Mouse (Mus musculus): ENCODE measurements around the gene Mllt1. TPM values are rescaled to one million over a fixed set of nuclear protein-coding genes. Genes with fewer than 3 reads are reported as not detected.

The Mllt1 gene
- polyA plus RNA-seq, 1 experiment, result 43.2 TPM

DNA sequence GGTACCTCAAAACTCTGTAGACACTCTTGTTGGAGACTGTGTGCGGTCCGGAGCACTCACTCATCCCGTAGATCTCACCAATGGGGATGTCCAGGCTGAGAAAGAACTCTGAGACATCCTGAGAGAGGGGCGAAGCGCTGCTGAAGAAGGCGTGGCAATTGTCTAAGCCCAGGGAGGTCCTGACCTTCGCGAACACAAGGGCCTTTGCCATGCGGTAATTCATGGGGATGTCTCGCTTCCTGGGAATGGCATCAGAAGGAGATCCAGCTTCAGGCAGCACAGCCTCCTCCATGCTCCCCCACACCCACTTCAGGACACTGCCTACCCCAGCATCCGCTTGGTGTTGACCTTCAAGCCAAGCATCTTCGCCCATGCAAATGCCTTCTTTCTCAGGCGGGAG, 85.5 kb downstream of the Mllt1 start:
- peaks cover 58% of the 10 kb centered on the region for H3K27me3 ChIP-seq (replicated peaks)
- no peaks in the 10 kb centered on the region for H3K36me3 ChIP-seq (replicated peaks; ENCODE audit: low read length)
- no peak for TF ChIP-seq GATA1 (IDR thresholded peaks at IDR 0.05; ENCODE audit: borderline replicate concordance, low read length)
- TF ChIP-seq FLI1 (IDR thresholded peaks at IDR 0.05; ENCODE audit: low read length), result no peak
- no peaks in the 10 kb centered on the region for H3K9me3 ChIP-seq
- H3K4me1 ChIP-seq, result peaks cover 12% of the 10 kb centered on the region
- H3K4me3 ChIP-seq (replicated peaks), result no peak overlapping the region

DNA sequence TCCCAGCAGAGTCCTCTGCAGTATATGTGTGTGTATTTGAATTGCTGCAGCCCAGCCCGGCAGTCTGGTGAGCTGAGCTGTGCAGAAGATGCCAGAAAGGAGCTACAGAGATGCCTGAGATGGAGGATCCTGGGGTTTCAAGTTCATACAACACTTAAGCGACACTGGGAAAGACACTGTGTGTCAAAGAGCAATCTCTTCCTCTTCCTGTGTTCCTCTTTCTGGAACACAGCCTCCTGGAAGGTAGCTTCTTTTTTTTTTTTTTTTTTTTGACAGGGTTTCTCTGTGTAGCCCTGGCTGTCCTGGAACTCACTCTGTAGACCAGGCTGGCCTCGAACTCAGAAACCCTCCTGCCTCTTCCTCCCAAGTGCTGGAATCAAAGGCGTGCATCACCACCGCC, 86.4 kb downstream of the Mllt1 start:
- H3K27me3 ChIP-seq (replicated peaks), result peaks cover 60% of the 10 kb centered on the region
- TF ChIP-seq GATA1 (IDR thresholded peaks at IDR 0.05; ENCODE audit: borderline replicate concordance, low read length) (no peak), FLI1 (IDR thresholded peaks at IDR 0.05; ENCODE audit: low read length) (no peak)
- H3K4me1 ChIP-seq, result peaks cover 16% of the 10 kb centered on the region
- H3K4me3 ChIP-seq (replicated peaks), result no peak overlapping the region
- H3K36me3 ChIP-seq (replicated peaks; ENCODE audit: low read length), result no peaks in the 10 kb centered on the region
- H3K9me3 ChIP-seq, result no peaks in the 10 kb centered on the region

DNA sequence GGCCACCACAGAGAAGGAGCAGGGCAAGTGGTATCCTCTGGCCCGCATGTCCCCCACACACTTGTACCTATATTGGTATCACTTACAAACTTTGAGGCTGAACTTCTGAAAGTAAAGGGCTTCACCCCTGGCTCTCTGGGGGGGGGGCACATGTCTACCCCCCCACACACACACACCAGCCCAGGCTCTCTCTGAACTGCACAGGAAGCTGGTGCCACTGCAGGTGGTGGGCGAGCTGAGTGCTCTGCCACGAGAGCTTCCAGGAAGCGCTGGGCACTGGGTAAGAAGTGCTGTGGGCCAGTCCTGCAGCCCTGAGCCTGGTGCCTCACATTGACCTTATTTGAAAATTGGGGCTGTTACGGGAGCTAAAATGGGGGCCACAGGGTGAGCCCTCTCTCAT, 91.5 kb downstream of the Mllt1 start:
- H3K4me3 ChIP-seq (replicated peaks), result no peak overlapping the region
- no peaks in the 10 kb centered on the region for H3K9me3 ChIP-seq
- TF ChIP-seq GATA1 (IDR thresholded peaks at IDR 0.05; ENCODE audit: borderline replicate concordance, low read length) (no peak), FLI1 (IDR thresholded peaks at IDR 0.05; ENCODE audit: low read length) (no peak)
- no peaks in the 10 kb centered on the region for H3K36me3 ChIP-seq (replicated peaks; ENCODE audit: low read length)
- peaks cover 23% of the 10 kb centered on the region for H3K4me1 ChIP-seq
- H3K27me3 ChIP-seq (replicated peaks), result peaks cover 64% of the 10 kb centered on the region

Other genes with a start within 250 kb of the Mllt1 start
- gene Ndufa11, start 217.6 kb downstream of the Mllt1 start, polyA plus RNA-seq (2012; ENCODE audit: insufficient read depth, low replicate concordance), result 76.9 and 392 TPM in 2 replicates
- gene Vmac, start 217.4 kb downstream of the Mllt1 start, polyA plus RNA-seq (2012; ENCODE audit: insufficient read depth, low replicate concordance), result 7.9 and 14.9 TPM in 2 replicates
- 2.0 TPM in 1 of 2 replicates, not detected in the other for gene Nrtn, start 177.9 kb downstream of the Mllt1 start, polyA plus RNA-seq (2012; ENCODE audit: insufficient read depth, low replicate concordance)
- 29.8 and 33.0 TPM in 2 replicates for gene Dus3l, start 170.7 kb downstream of the Mllt1 start, polyA plus RNA-seq (2012; ENCODE audit: insufficient read depth, low replicate concordance)
- 2.8 and 12.2 TPM in 2 replicates for gene Prr22, start 165.2 kb downstream of the Mllt1 start, polyA plus RNA-seq (2012; ENCODE audit: insufficient read depth, low replicate concordance)
- 0.51 and 1.4 TPM in 2 replicates for gene Rfx2, start 104.4 kb downstream of the Mllt1 start, polyA plus RNA-seq (2012; ENCODE audit: insufficient read depth, low replicate concordance)
- gene Acsbg2, start 61.0 kb downstream of the Mllt1 start, polyA plus RNA-seq (2012; ENCODE audit: insufficient read depth, low replicate concordance), result not detected in 2 replicates
- 0.36 TPM in 1 of 2 replicates, not detected in the other for gene 1700061G19Rik, start 59.9 kb downstream of the Mllt1 start, polyA plus RNA-seq (2012; ENCODE audit: insufficient read depth, low replicate concordance)
- gene Acer1, start 46.7 kb upstream of the Mllt1 start, polyA plus RNA-seq (2012; ENCODE audit: insufficient read depth, low replicate concordance), result not detected in 2 replicates
- 177 and 234 TPM in 2 replicates for gene Clpp, start 54.9 kb upstream of the Mllt1 start, polyA plus RNA-seq (2012; ENCODE audit: insufficient read depth, low replicate concordance)
- gene Alkbh7, start 61.9 kb upstream of the Mllt1 start, polyA plus RNA-seq (2012; ENCODE audit: insufficient read depth, low replicate concordance), result 20.4 and 32.6 TPM in 2 replicates
- gene Pspn, start 64.6 kb upstream of the Mllt1 start, polyA plus RNA-seq (2012; ENCODE audit: insufficient read depth, low replicate concordance), result 0.63 TPM in 1 of 2 replicates, not detected in the other
- 61.0 and 154 TPM in 2 replicates for gene Gtf2f1, start 75.9 kb upstream of the Mllt1 start, polyA plus RNA-seq (2012; ENCODE audit: insufficient read depth, low replicate concordance)
- 0.08 TPM in 1 of 2 replicates, not detected in the other for gene Gm17949, start 76.1 kb upstream of the Mllt1 start, polyA plus RNA-seq (2012; ENCODE audit: insufficient read depth, low replicate concordance)
- 202 and 511 TPM in 2 replicates for gene Khsrp, start 96.1 kb upstream of the Mllt1 start, polyA plus RNA-seq (2012; ENCODE audit: insufficient read depth, low replicate concordance)
- gene Slc25a41, start 106.2 kb upstream of the Mllt1 start, polyA plus RNA-seq (2012; ENCODE audit: insufficient read depth, low replicate concordance), result not detected in 2 replicates
- 0.11 TPM in 1 of 2 replicates, not detected in the other for gene Crb3, start 123.7 kb upstream of the Mllt1 start, polyA plus RNA-seq (2012; ENCODE audit: insufficient read depth, low replicate concordance)
- gene Slc25a23, start 124.4 kb upstream of the Mllt1 start, polyA plus RNA-seq (2012; ENCODE audit: insufficient read depth, low replicate concordance), result 0.49 and 6.1 TPM in 2 replicates
- 15.6 and 31.6 TPM in 2 replicates for gene Dennd1c, start 143.1 kb upstream of the Mllt1 start, polyA plus RNA-seq (2012; ENCODE audit: insufficient read depth, low replicate concordance)
- gene Tubb4a, start 152.4 kb upstream of the Mllt1 start, polyA plus RNA-seq (2012; ENCODE audit: insufficient read depth, low replicate concordance), result 1.4 and 1.5 TPM in 2 replicates
- 3.3 and 4.6 TPM in 2 replicates for gene Tnfsf9, start 169.9 kb upstream of the Mllt1 start, polyA plus RNA-seq (2012; ENCODE audit: insufficient read depth, low replicate concordance)
- not detected in 2 replicates for gene Cd70, start 214.4 kb upstream of the Mllt1 start, polyA plus RNA-seq (2012; ENCODE audit: insufficient read depth, low replicate concordance)